Mouse (Mus musculus) T-helper 2 cell (primary cell): ENCODE results near the gene Bbs9.
"Not testable (repeated sequence)": the region's sequence is repeated elsewhere in the genome, so short reads cannot be mapped to it uniquely, and the experiment has no call there.

Experiments
- in situ Hi-C: fragments of 300-600 bp; cut with MboI, MseI; formaldehyde crosslinking; loops from one replicate; pipeline ENCODE4 v1.15.1; 2025; ENCODE audit warnings: high pct_unique_total_duplicates

Gene Bbs9

GRCm38 (mm10) chr9:22475424-22475868 is at the start of gene Bbs9:
Gene Bbs9, plus strand, starts transcription at chr9:22475715.
- in situ Hi-C loops: no loop called here

GRCm38 (mm10) chr9:22428028-22428665 is 47.4 kb upstream of the Bbs9 start:
- in situ Hi-C loops: no loop called here

- in situ Hi-C loops: no loop called here
These were observed 46.7 kb upstream of the Bbs9 start for GRCm38 (mm10) chr9:22428666-22429410.

- in situ Hi-C loops: loop anchor here (10.0 kb wide), 1 partner anchor 505 kb away; no protein-coding TSS in a partner anchor
These were observed 45.8 kb upstream of the Bbs9 start for GRCm38 (mm10) chr9:22429533-22430241.

GRCm38 (mm10) chr9:22430315-22430840 is 45.1 kb upstream of the Bbs9 start:
- in situ Hi-C loops: loop anchor here (10.0 kb wide), 1 partner anchor 504 kb away; no protein-coding TSS in a partner anchor

- in situ Hi-C loops: loop anchor here (10.0 kb wide), 1 partner anchor 502 kb away; no protein-coding TSS in a partner anchor
These were observed 42.3 kb upstream of the Bbs9 start for GRCm38 (mm10) chr9:22433221-22433620.

- in situ Hi-C loops: loop anchor here (10.0 kb wide), 1 partner anchor 501 kb away; no protein-coding TSS in a partner anchor
These were observed 41.4 kb upstream of the Bbs9 start for GRCm38 (mm10) chr9:22434101-22434500.

- in situ Hi-C loops: loop anchor here (10.0 kb wide), 1 partner anchor 496 kb away; no protein-coding TSS in a partner anchor
These were observed 36.7 kb upstream of the Bbs9 start for GRCm38 (mm10) chr9:22438826-22439225.

GRCm38 (mm10) chr9:22443157-22443556 is 32.4 kb upstream of the Bbs9 start:
- in situ Hi-C loops: no loop called here

- in situ Hi-C loops: no loop called here
These were observed 30.4 kb upstream of the Bbs9 start for GRCm38 (mm10) chr9:22445123-22445522.

GRCm38 (mm10) chr9:22447213-22447612 is 28.3 kb upstream of the Bbs9 start:
- in situ Hi-C loops: no loop called here

- in situ Hi-C loops: no loop called here
These were observed 27.1 kb upstream of the Bbs9 start for GRCm38 (mm10) chr9:22448420-22448819.

- in situ Hi-C loops: no loop called here
These were observed 26.3 kb upstream of the Bbs9 start for GRCm38 (mm10) chr9:22449209-22449608.

- in situ Hi-C loops: no loop called here
These were observed 22.8 kb upstream of the Bbs9 start for GRCm38 (mm10) chr9:22452697-22453096.

- in situ Hi-C loops: no loop called here
These were observed 22.0 kb upstream of the Bbs9 start for GRCm38 (mm10) chr9:22453501-22453924.

- in situ Hi-C loops: not testable (repeated sequence)
These were observed 21.5 kb upstream of the Bbs9 start, which contains the start of gene Gm17545 for GRCm38 (mm10) chr9:22453990-22454389. Gene Gm17545, plus strand, starts transcription at chr9:22454290.

GRCm38 (mm10) chr9:22455041-22455440 is 20.5 kb upstream of the Bbs9 start:
- in situ Hi-C loops: no loop called here

GRCm38 (mm10) chr9:22457142-22457835 is 18.2 kb upstream of the Bbs9 start:
- in situ Hi-C loops: no loop called here

GRCm38 (mm10) chr9:22461946-22462345 is 13.6 kb upstream of the Bbs9 start:
- in situ Hi-C loops: no loop called here

- in situ Hi-C loops: no loop called here
These were observed 9.3 kb upstream of the Bbs9 start for GRCm38 (mm10) chr9:22466212-22466611.
